Mouse (Mus musculus): ENCODE measurements around the gene Gm13694.
"Not testable (repeated sequence)": the region's sequence is repeated elsewhere in the genome, so short reads cannot be mapped to it uniquely, and the experiment has no call there.

Gm13694 gene

GRCm38 (mm10) chr2:83978633-83979032 is at the start of gene Gm13694:
Gm13694 (plus strand) TSS chr2:83978933.
- DNase-seq: not testable (repeated sequence)

- DNase-seq: no peak
These were observed 49.1 kb upstream of the Gm13694 start for GRCm38 (mm10) chr2:83929478-83930088.

GRCm38 (mm10) chr2:83940931-83941361 is 37.8 kb upstream of the Gm13694 start, which contains the start of gene Zswim2:
Zswim2 (minus strand) TSS chr2:83941228.
- DNase-seq: peak; percentile 62

GRCm38 (mm10) chr2:83941378-83941777 is 37.4 kb upstream of the Gm13694 start:
- DNase-seq: no peak

- no peak for DNase-seq
These were observed 36.9 kb upstream of the Gm13694 start for GRCm38 (mm10) chr2:83941792-83942191.

- not testable (repeated sequence) for DNase-seq
These were observed 23.3 kb upstream of the Gm13694 start, which contains the start of gene Gm13698 for GRCm38 (mm10) chr2:83955393-83955792. Gm13698 (plus strand) TSS chr2:83955693.

- DNase-seq: not testable (repeated sequence)
These were observed 17.5 kb upstream of the Gm13694 start, which contains the start of gene Gm13693 for GRCm38 (mm10) chr2:83961203-83961602. Gm13693 (plus strand) TSS chr2:83961503.

- not testable (repeated sequence) for DNase-seq
These were observed 11.7 kb upstream of the Gm13694 start, which contains the start of gene Gm13695 for GRCm38 (mm10) chr2:83967013-83967412. Gm13695 (plus strand) TSS chr2:83967313.

- not testable (repeated sequence) for DNase-seq
These were observed 5.9 kb upstream of the Gm13694 start, which contains the start of gene Gm13696 for GRCm38 (mm10) chr2:83972823-83973222. Gm13696 (plus strand) TSS chr2:83973123.

- not testable (repeated sequence) for DNase-seq
These were observed 5.7 kb downstream of the Gm13694 start, which contains the start of gene Gm13697 for GRCm38 (mm10) chr2:83984443-83984842. Gm13697 (plus strand) TSS chr2:83984743.

- not testable (repeated sequence) for DNase-seq
These were observed 11.5 kb downstream of the Gm13694 start, which contains the start of gene Gm13691 for GRCm38 (mm10) chr2:83990253-83990652. Gm13691 (plus strand) TSS chr2:83990553.

- DNase-seq: peak; percentile 41
These were observed 15.0 kb downstream of the Gm13694 start for GRCm38 (mm10) chr2:83993639-83994255.

GRCm38 (mm10) chr2:83994526-83994925 is 15.8 kb downstream of the Gm13694 start:
- not testable (repeated sequence) for DNase-seq

GRCm38 (mm10) chr2:84008913-84009312 is 30.2 kb downstream of the Gm13694 start:
- DNase-seq: no peak

- no peak for DNase-seq
These were observed 31.1 kb downstream of the Gm13694 start for GRCm38 (mm10) chr2:84009818-84010217.

- DNase-seq: no peak
These were observed 35.8 kb downstream of the Gm13694 start for GRCm38 (mm10) chr2:84014572-84014971.

- DNase-seq: not testable (repeated sequence)
These were observed 37.6 kb downstream of the Gm13694 start for GRCm38 (mm10) chr2:84016291-84016690.

- DNase-seq: no peak
These were observed 39.6 kb downstream of the Gm13694 start for GRCm38 (mm10) chr2:84018330-84018729.

- DNase-seq: peak; percentile 36
These were observed 41.0 kb downstream of the Gm13694 start for GRCm38 (mm10) chr2:84019519-84020305.

- DNase-seq: no peak
These were observed 43.2 kb downstream of the Gm13694 start for GRCm38 (mm10) chr2:84021930-84022329.

- no peak for DNase-seq
These were observed 44.2 kb downstream of the Gm13694 start for GRCm38 (mm10) chr2:84022905-84023304.

- DNase-seq: no peak
These were observed 44.6 kb downstream of the Gm13694 start for GRCm38 (mm10) chr2:84023319-84023718.

GRCm38 (mm10) chr2:84025217-84025616 is 46.5 kb downstream of the Gm13694 start:
- DNase-seq: no peak
